Mouse (Mus musculus) ES-Bruce4 (cell line): ENCODE measurements around the gene Setd5.

Source experiments
- EP300 ChIP-seq: IDR thresholded peaks from 2 replicates; pipeline ENCODE4 v1.6.1; 2011; ENCODE audit warnings: low read depth, low read length; ENCODE audit not compliant: insufficient read depth
- POLR2A ChIP-seq: IDR thresholded peaks from one replicate; pipeline ENCODE4 v1.8.1; 2011; ENCODE audit warnings: low read length; ENCODE audit not compliant: insufficient read depth

- TF ChIP-seq POLR2A, result no peak
- no peak for TF ChIP-seq EP300
Measured at GRCm38 (mm10) chr6:113184866-113185525, 107.8 kb downstream of the Setd5 start.
